Mouse (Mus musculus) hindlimb bud, embryonic 11.5 days (tissue): Measurements from ENCODE around the gene Il18r1.

ENCODE experiments used
- DNase-seq: peaks from one replicate; pipeline ENCODE4 v3.0.0-alpha.2; 2012; ENCODE audit warnings: low read depth, low spot score; ENCODE audit errors: extremely low spot score

Gene Il18r1

GRCm38 (mm10) chr1:40494594-40494993 lies 29.2 kb downstream of the Il18r1 start:
- no peak for DNase-seq

GRCm38 (mm10) chr1:40499708-40500107 lies 34.4 kb downstream of the Il18r1 start:
- DNase-seq, result no peak

DNA sequence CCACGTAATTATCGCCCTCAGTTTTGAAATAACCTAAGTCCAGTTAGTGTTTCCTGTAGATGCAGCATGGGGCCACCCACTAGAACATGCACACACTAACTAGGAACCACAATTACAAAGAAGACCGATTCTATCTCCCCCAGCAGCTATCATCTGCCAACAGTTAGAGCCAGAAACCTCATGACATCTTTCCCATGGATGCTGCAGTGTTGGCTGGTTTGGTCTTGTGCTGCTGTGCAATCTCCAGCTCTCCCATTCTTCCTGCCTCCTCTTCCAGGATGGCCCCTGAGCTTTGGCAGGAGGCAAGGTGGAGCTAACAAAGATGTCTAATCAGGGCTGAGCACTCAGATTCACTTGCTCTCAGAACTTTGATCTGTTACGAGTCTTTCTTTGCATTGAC lies 35.8 kb downstream of the Il18r1 start:
- DNase-seq, result no peak

GRCm38 (mm10) chr1:40501546-40502398 lies 36.4 kb downstream of the Il18r1 start:
- no peak for DNase-seq

- no peak for DNase-seq
Measured at GRCm38 (mm10) chr1:40504548-40504947, 39.2 kb downstream of the Il18r1 start.

DNA sequence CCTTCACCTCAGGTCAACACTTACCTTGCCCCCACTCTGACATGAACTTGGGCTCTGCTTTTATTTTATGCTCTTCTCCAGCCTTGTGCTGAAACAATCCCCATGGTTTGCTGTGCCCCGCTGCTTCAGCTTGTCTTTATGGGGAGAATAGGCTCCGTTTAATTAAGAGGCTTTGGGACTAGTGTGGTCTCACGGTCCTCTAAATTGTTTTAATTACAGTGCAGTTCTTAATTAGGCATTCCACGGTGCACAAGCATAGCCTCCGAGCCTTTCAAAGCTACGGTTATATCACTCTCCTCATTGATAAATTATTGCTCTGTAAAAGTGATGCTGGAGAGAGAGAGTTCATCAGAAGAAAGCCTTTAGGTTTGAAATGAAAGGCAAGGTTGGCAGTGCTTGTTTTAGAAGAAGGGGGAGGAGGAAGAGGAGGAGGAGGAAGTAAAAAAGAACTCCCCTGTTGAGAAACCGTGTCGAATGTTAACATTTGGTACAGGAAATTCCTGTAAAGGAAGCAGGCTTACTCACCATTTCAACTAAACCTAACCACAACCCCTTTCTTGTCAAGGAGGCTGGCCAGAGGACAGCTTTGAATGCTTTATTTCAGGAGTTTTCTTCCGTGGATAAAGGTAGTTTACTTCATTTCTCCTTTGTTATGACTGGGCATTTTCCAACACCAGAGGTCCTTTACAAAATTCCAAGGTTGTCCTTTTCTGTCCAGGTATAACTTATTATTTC lies 49.7 kb downstream of the Il18r1 start, which contains the start of gene Il18rap:
Il18rap (plus strand) TSS at position 512 of the 735 bp plus-strand sequence.
- DNase-seq, result no peak

DNA sequence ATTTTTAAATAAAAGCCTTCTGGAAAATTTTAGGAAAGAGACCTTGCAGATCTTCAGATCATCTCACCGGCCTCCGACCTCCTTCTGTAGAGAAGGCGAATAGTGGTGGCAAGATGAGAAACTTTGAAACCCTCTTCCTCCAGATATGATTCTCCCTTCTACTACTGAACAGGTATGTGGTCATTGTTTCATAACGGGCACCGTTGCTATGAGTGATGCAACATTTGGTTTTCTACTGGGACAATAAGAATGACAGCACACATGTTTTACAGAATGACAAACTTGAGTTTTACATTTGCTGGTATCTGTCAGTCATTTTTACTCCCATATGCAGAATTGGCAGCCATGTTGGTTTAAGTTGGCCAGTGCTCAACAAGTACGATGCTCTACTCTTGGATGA lies 51.0 kb downstream of the Il18r1 start:
- no peak for DNase-seq

- no peak for DNase-seq
Measured at GRCm38 (mm10) chr1:40522918-40523317, 57.6 kb downstream of the Il18r1 start.

- DNase-seq, result no peak
Measured at GRCm38 (mm10) chr1:40523971-40524722, 58.8 kb downstream of the Il18r1 start.

GRCm38 (mm10) chr1:40529287-40529686 lies 63.9 kb downstream of the Il18r1 start:
- DNase-seq, result no peak

GRCm38 (mm10) chr1:40537577-40537976 lies 72.2 kb downstream of the Il18r1 start:
- DNase-seq, result no peak

- peak; percentile 67 for DNase-seq
Measured at GRCm38 (mm10) chr1:40544650-40545049, 79.3 kb downstream of the Il18r1 start.

GRCm38 (mm10) chr1:40546645-40547044 lies 81.3 kb downstream of the Il18r1 start:
- DNase-seq, result no peak

DNA sequence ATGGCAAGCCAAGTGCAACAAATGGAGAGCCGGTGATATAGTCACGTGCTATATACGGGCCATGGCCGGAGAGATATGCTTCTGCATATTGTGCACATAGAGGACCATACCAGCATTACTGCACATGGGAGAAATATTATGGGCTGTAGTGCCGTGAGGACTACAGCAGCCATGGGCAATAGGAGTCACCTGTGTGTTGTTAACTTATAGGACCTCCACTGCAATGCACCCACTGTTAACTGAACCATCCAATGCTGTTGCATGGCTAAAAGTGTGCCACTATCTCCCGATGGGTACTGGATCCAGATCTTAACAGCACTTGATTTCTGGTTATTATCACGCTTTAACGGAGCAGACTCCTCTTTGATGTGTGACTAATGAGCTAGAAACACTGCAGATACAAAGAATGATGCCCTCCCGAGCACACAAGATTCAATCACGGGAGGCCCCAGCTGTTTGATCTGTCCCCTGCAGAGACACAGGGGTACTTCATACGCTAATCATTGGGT lies 81.8 kb downstream of the Il18r1 start:
- no peak for DNase-seq

DNA sequence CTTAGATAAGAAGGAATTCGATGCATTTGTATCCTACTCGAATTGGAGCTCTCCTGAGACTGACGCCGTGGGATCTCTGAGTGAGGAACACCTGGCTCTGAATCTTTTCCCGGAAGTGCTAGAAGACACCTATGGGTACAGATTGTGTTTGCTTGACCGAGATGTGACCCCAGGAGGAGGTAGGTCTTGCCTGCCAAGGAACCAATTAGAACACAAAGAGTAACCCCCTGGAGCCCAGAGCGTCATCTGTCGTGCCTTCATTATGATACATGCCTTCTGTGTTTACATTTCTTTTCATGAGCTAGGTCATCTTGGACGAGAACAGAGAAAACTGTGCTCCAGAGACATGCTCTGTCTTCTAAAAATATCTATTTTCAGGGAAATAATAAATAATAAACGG lies 82.4 kb downstream of the Il18r1 start:
- no peak for DNase-seq
